Mouse (Mus musculus) forebrain, postnatal 0 days (tissue): Measurements from ENCODE around the gene Col20a1. TPM values are rescaled to one million over a fixed set of nuclear protein-coding genes. Genes with fewer than 3 reads are reported as not detected.

Experiments used
- ATAC-seq: fragments of 200-750 bp; cut with Nextera tagmentation; 2 replicates; pipeline ENCODE4 v1.8.0; 2017; ENCODE audit warnings: mild to moderate bottlenecking, moderate library complexity
- DNase-seq: peaks from one replicate; pipeline ENCODE4 v3.0.0-alpha.2; 2015
- H3K27ac ChIP-seq: fragments of 300-500 bp; sonication (generic); 2 replicates; pipeline ENCODE4 v1.5.1; 2014; ENCODE audit warnings: low read depth, mild to moderate bottlenecking, antibody characterized with exemption, low read length, moderate library complexity, mixed read lengths
- H3K27me3 ChIP-seq: fragments of 300-500 bp; sonication (generic); 2 replicates; pipeline ENCODE4 v1.6.1; 2014; ENCODE audit warnings: mild to moderate bottlenecking, low read length, mixed read lengths; ENCODE audit not compliant: insufficient read depth
- H3K36me3 ChIP-seq: fragments of 300-500 bp; sonication (generic); 2 replicates; pipeline ENCODE4 v1.6.1; 2014; ENCODE audit warnings: mild to moderate bottlenecking, moderate library complexity; ENCODE audit not compliant: insufficient read depth
- H3K4me1 ChIP-seq: fragments of 300-500 bp; sonication (generic); 2 replicates; pipeline ENCODE4 v1.6.1; 2014; ENCODE audit warnings: antibody characterized with exemption; ENCODE audit not compliant: insufficient read depth
- H3K4me2 ChIP-seq: fragments of 300-500 bp; sonication (generic); 2 replicates; pipeline ENCODE4 v1.6.1; 2014; ENCODE audit warnings: low read depth, mild to moderate bottlenecking, moderate library complexity
- H3K4me3 ChIP-seq: fragments of 300-500 bp; sonication (generic); 2 replicates; pipeline ENCODE4 v1.5.1; 2014; ENCODE audit warnings: low read depth, low read length, mixed read lengths
- H3K9ac ChIP-seq: fragments of 300-500 bp; sonication (generic); 2 replicates; pipeline ENCODE4 v1.6.1; 2014; ENCODE audit warnings: mild to moderate bottlenecking
- H3K9me3 ChIP-seq: fragments of 300-500 bp; sonication (generic); 2 replicates; pipeline ENCODE4 v1.6.1; 2016; ENCODE audit warnings: low read length
- CTCF ChIP-seq: sonication (generic); IDR thresholded peaks from 2 replicates; pipeline ENCODE4 v1.5.1; 2016; ENCODE audit warnings: antibody characterized with exemption, control low read depth, low read depth
- WGBS: fragments of 180-500 bp; shearing (Covaris S2); extraction: QIAGEN DNeasy Blood & Tissue Kit; methylation state at CpG from one replicate; pipeline ENCODE4 v1.1.7; 2014; 5-methylcytosine and 5-hydroxymethylcytosine counted together
- polyA plus RNA-seq: library from polyadenylated mRNA; unstranded; fragments of >200 nt; fragmentation: Nextera tagmentation; extraction: Ambion mirVana; gene quantifications from 2 replicates; pipeline ENCODE4 v1.2.1, GENCODE M21; 2015
- total RNA-seq: library from RNA; depleted of rRNA; stranded (reverse); fragments of >200 nt; gene quantifications from 2 replicates; pipeline ENCODE4 v1.2.3, GENCODE M21; 2014

Gene Col20a1
- total and polyA plus RNA-seq, 2 experiments from 2014 or later: 0.17 to 0.29 TPM

GRCm38 (mm10) chr2:180959605-180960004 is 26.7 kb upstream of the Col20a1 start:
- no peaks in the 10 kb centered on the region for H3K9me3 ChIP-seq
- H3K4me1 ChIP-seq: no peaks in the 10 kb centered on the region
- no peak overlapping the region for H3K4me3 ChIP-seq
- ATAC-seq (no peak), DNase-seq (no peak)
- no peak overlapping the region for H3K4me2 ChIP-seq
- no peak overlapping the region for H3K9ac ChIP-seq
- H3K27ac ChIP-seq: no peak overlapping the region
- H3K36me3 ChIP-seq: no peaks in the 10 kb centered on the region
- TF ChIP-seq CTCF: no peak
- WGBS: 75% methylated on average over 7 of the region's 7 CpGs
- no peaks in the 10 kb centered on the region; the same call in 1 of the 2 replicates for H3K27me3 ChIP-seq

- Histone ChIP-seq H3K9me3 (no peaks in the 10 kb centered on the region), H3K4me1 (no peaks in the 10 kb centered on the region), H3K36me3 (no peaks in the 10 kb centered on the region), H3K4me2 (no peak overlapping the region), H3K27me3 (no peaks in the 10 kb centered on the region; the same call in 1 of the 2 replicates), H3K9ac (no peak overlapping the region), H3K27ac (no peak overlapping the region), H3K4me3 (no peak overlapping the region)
- ATAC-seq: no peak
- no peak for DNase-seq
- TF ChIP-seq CTCF: no peak
- WGBS: 77% methylated on average over 3 of the region's 3 CpGs
Measured at GRCm38 (mm10) chr2:180960187-180960586, 26.1 kb upstream of the Col20a1 start.

GRCm38 (mm10) chr2:180962616-180963308 is 23.6 kb upstream of the Col20a1 start:
- Histone ChIP-seq H3K27ac (no peak overlapping the region), H3K9me3 (no peaks in the 10 kb centered on the region), H3K4me3 (no peak overlapping the region), H3K27me3 (no peaks in the 10 kb centered on the region), H3K4me1 (peaks cover 8% of the 10 kb centered on the region), H3K4me2 (no peak overlapping the region), H3K36me3 (no peaks in the 10 kb centered on the region), H3K9ac (no peak overlapping the region)
- no peak for ATAC-seq
- WGBS: 75% methylated on average over 2 of the region's 2 CpGs
- no peak for DNase-seq
- TF ChIP-seq CTCF: no peak

- Histone ChIP-seq H3K27ac (no peak overlapping the region), H3K4me2 (no peak overlapping the region), H3K9ac (no peak overlapping the region), H3K4me3 (no peak overlapping the region), H3K36me3 (peaks cover under 1% of the 10 kb centered on the region; the same call in 1 of the 2 replicates), H3K4me1 (peaks cover 13% of the 10 kb centered on the region), H3K9me3 (no peaks in the 10 kb centered on the region), H3K27me3 (no peaks in the 10 kb centered on the region)
- peak; percentile 88 for TF ChIP-seq CTCF
- WGBS: 8% methylated on average over 5 of the region's 5 CpGs
- ATAC-seq (0 out of 2 replicates have a peak, but pooled peaks have one; percentile 17), DNase-seq (peak; percentile 69)
Measured at GRCm38 (mm10) chr2:180963956-180964355, 22.4 kb upstream of the Col20a1 start.

- Histone ChIP-seq H3K36me3 (peaks cover 8% of the 10 kb centered on the region), H3K4me2 (peak overlapping the region; percentile 90), H3K9ac (peak overlapping the region; percentile 75), H3K27me3 (no peaks in the 10 kb centered on the region), H3K27ac (peak overlapping the region; percentile 86), H3K9me3 (no peaks in the 10 kb centered on the region), H3K4me1 (peaks cover 13% of the 10 kb centered on the region), H3K4me3 (peak overlapping the region; percentile 79)
- ATAC-seq (peak; percentile 65), DNase-seq (peak; percentile 53)
- 11% methylated on average over 14 of the region's 14 CpGs for WGBS
- TF ChIP-seq CTCF: peak; percentile 71
Measured at GRCm38 (mm10) chr2:180966092-180966882, 20.0 kb upstream of the Col20a1 start.

GRCm38 (mm10) chr2:180967010-180967763 is 19.1 kb upstream of the Col20a1 start, which contains the start of gene Arfgap1:
Arfgap1 (plus strand) TSS chr2:180967225.
- TF ChIP-seq CTCF: peak; percentile 1; the same call in 1 of the 2 replicates
- H3K36me3 ChIP-seq: peaks cover 17% of the 10 kb centered on the region
- H3K27me3 ChIP-seq: no peaks in the 10 kb centered on the region
- DNase-seq: peak; percentile 91
- H3K4me1 ChIP-seq: peaks cover 13% of the 10 kb centered on the region
- peak within 1 kb of the TSS; percentile 75 for H3K9ac ChIP-seq
- H3K9me3 ChIP-seq: no peaks in the 10 kb centered on the region
- peak within 1 kb of the TSS; percentile 90 for H3K4me2 ChIP-seq
- H3K4me3 ChIP-seq: peak within 1 kb of the TSS; percentile 79
- WGBS: under 1% methylated on average over 57 of the region's 57 CpGs
- H3K27ac ChIP-seq: peak within 1 kb of the TSS; percentile 86
- peak; percentile 95 for ATAC-seq
